In the genomic region with DNA sequence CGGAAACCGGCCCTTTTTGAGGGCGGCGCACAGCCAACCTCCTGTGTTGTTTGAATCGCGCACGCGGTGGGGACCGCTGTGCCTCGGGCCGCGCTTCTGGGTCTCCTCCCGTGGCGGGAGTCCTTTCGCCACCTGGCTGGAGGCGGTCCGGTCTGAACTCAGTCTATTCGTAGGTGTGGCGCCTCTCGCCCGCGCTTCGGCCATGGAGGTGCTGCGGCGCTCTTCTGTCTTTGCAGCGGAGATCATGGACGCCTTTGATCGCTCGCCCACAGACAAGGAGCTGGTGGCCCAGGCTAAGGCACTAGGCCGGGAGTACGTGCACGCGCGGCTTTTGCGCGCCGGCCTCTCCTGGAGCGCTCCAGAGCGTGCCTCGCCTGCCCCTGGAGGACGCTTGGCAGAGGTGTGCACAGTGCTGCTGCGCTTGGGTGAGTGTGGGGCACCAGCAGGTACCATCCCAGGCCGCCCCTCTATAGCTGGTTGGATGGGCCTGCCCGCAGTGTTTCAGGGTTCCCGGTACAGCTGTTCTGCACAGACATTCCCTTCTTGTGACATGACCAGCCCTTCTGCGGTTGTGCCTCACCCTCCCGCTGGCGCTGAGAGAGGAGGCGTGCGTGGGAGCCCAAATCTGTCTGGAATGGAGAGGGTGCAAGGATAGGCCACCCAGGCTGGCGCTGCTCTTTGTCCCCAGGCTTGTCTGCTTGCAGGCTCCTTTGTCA, we compare ENCODE assay signal across 7 mouse cellular contexts. TPM values are rescaled to one million over a fixed set of nuclear protein-coding genes. Genes with fewer than 3 reads are reported as not detected.
A peak's percentile ranks its signal among the peaks of the same experiment; 100 is the strongest.
DNase-seq lines count a peak whose midpoint lies in the region; ATAC-seq lines count a peak whose summit lies in the region.

No protein-coding gene starts in this region.

- H3K9me3 ChIP-seq in hindbrain, embryonic 11.5 days (ENCODE audit: control insufficient read depth, low read length): no peaks in the 10 kb centered on the region

- peak; percentile 75 for DNase-seq in adrenal gland, adult 2 months
- DNase-seq in cerebellum, adult 9-11 months: peak; percentile 47
- DNase-seq in hindbrain, embryonic 11.5 days (ENCODE audit: low spot score): peak; percentile 82
- DNase-seq in layer of hippocampus, postnatal 14 days (ENCODE audit: low spot score in 2 of 2): peak; percentile 37 to 67
- peak; percentile 68 to 78 for DNase-seq in lung, postnatal 4 days
- peak; percentile 53 to 63 for DNase-seq in right cerebral cortex, adult 2 months (ENCODE audit: low spot score in 2 of 2)

- peak overlapping the region; percentile 65 for H3K9ac ChIP-seq in hindbrain, embryonic 11.5 days (ENCODE audit: low read depth, low read length)

- ATAC-seq in frontal cortex, adult (ENCODE audit: low TSS enrichment): peak; percentile 62
- ATAC-seq in hindbrain, embryonic 11.5 days (ENCODE audit: low FRiP score): peak; percentile 91

- H3K27ac ChIP-seq in hindbrain, embryonic 11.5 days (ENCODE audit: low read depth, low read length): no peak overlapping the region

- peaks cover 2% of the 10 kb centered on the region; the same call in 1 of the 2 replicates for H3K27me3 ChIP-seq in hindbrain, embryonic 11.5 days (ENCODE audit: control insufficient read depth, insufficient read depth, low read length)

- H3K4me1 ChIP-seq in hindbrain, embryonic 11.5 days (replicated peaks; ENCODE audit: control insufficient read depth, insufficient read depth, low read length): no peaks in the 10 kb centered on the region

- 2% methylated on average over 51 of the region's 51 CpGs for WGBS in hindbrain, embryonic 11.5 days

- H3K4me2 ChIP-seq in hindbrain, embryonic 11.5 days (replicated peaks; ENCODE audit: low read depth, low read length): peak overlapping the region; percentile 76

- H3K4me3 ChIP-seq in hindbrain, embryonic 11.5 days (ENCODE audit: low read depth, low read length): peak overlapping the region; percentile 50

- H3K36me3 ChIP-seq in hindbrain, embryonic 11.5 days (ENCODE audit: control insufficient read depth, insufficient read depth, low read length): no peaks in the 10 kb centered on the region

RNA-seq across cellular contexts. Expression of gene Bok, which starts 0.9 kb away (rescaled TPM):
- total RNA-seq in adrenal gland, adult 2 months (2021): 10 to 100 TPM in 1 of 2 experiments, 1 to 10 TPM in 1; 8.9 to 16.4 TPM
- 54.5 and 93.1 TPM in 2 replicates for polyA plus RNA-seq in adrenal gland, adult 2 months (2012; rRNA removed)
- polyA plus RNA-seq in hindbrain, embryonic 11.5 days (2014; fragmentation: Nextera tagmentation; extraction: Ambion mirVana): 29.4 and 30.6 TPM in 2 replicates
- total RNA-seq in layer of hippocampus, postnatal 14 days (2021): 10 to 100 TPM; 85.2 to 95.5 TPM

RNA-seq across cellular contexts. Expression of gene Stk25, which starts 27.9 kb away (rescaled TPM):
- 100 to 1,000 TPM; 115 to 140 TPM for total RNA-seq in adrenal gland, adult 2 months (2021)
- 65.7 and 66.4 TPM in 2 replicates for polyA plus RNA-seq in adrenal gland, adult 2 months (2012; rRNA removed)
- 227 and 232 TPM in 2 replicates for polyA plus RNA-seq in hindbrain, embryonic 11.5 days (2014; fragmentation: Nextera tagmentation; extraction: Ambion mirVana)
- 100 to 1,000 TPM; 389 to 405 TPM for total RNA-seq in layer of hippocampus, postnatal 14 days (2021)

Comparison
In these comparisons a context has a peak if more than half of its experiments do, and no peak if none do; other contexts are left out.
1. RNA of gene Bok, which starts 0.9 kb away (total RNA-seq): 85.2 to 95.5 TPM in layer of hippocampus, postnatal 14 days; 8.9 to 16.4 TPM in adrenal gland, adult 2 months; every median in the first group is over 4 times any median in the second.
2. Peak in every context shown above with its lines, with median percentiles within 50 percentile points of each other: DNase-seq.